9 mouse cellular contexts compared by ENCODE assay signal in the genomic region with DNA sequence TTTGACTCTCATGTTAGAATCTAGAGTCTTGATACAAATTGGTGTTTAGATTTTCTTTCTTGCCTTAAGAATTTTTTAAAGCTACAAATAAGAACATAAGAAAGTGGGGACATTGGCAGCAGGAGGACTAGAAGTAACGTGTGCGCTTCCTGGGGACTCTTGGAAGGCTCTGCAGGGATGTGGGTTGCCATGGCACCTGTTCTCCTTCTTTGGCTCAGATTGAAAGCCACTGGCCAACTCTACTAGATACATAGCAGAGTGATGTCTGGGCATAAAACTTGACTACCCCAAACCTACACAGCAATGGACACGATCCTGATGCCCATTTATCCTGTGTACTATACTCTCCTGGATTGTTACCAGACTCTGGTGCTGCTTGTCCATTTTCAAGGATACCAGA.
"Had no signal": no experiment of that assay in that cellular context is flagged by ENCODE, and none has a peak within 500 bp of the region (broad histone marks: within the 10 kb centered on the region; RNA-seq: fewer than 3 reads in every experiment).

No protein-coding gene starts in this region.

- ATAC-seq: liver, embryonic 12.5 days had no signal

- DNase-seq: kidney, postnatal 25 days; liver; lung, adult 18-20 months; lung, postnatal 10 days; lung, postnatal 4 days; midbrain, embryonic 14.5 days; thymus, adult 18-20 months; thymus, postnatal 36 days had no signal
